Comparison of ENCODE assay signal across 8 mouse cellular contexts in the genomic region with DNA sequence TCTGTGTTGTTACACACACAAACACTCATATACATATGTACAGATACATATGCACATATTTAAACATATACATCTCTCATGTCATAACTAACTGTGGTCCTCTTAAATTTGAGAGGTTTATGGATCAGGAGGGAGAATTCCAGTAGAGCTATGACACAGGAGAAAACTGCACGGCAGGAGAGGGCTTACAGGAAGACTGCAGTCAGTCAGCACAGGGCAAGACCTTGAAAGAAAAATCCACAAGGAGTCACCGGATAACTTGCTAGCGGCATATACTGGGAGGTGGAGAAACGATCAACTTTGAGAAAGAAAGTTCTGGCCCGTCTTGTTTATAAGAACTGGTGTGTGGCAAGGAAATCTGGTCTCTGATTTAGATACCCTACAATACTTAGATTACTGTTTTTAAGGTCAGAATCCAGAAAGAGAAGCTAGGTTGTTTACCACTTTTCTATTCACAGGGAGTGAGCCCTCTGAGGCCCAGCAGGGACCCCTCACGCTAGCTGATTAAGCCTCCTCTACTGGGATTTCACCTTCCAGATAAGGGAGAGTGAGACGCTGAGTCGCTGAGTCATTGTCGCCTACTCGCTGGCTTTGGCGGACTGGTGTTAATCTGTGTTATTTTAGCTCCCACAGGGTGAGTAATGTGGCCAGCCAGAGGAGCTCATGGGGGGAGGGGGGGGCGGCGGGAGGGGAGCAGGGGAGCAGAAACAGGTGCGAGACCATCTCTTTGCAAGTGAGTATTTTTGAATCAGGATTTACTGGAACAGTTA. TPM values are rescaled to one million over a fixed set of nuclear protein-coding genes. Genes with fewer than 3 reads are reported as not detected.
DNase-seq lines count a peak whose midpoint lies in the region; ATAC-seq and TF ChIP-seq lines count a peak whose summit lies in the region.

No protein-coding gene starts in this region.

- peak overlapping the region; percentile 38 for H3K27ac ChIP-seq in midbrain, embryonic 10.5 days (replicated peaks)
- H3K27ac ChIP-seq in midbrain, embryonic 13.5 days: no peak overlapping the region
- no peak overlapping the region for H3K27ac ChIP-seq in kidney, adult 2 months (ENCODE audit: insufficient read depth, low read depth, low read length)
- H3K27ac ChIP-seq in liver, embryonic 14.5 days: no peak overlapping the region
- H3K27ac ChIP-seq in thymus, adult 2 months (ENCODE audit: control insufficient read depth, insufficient read depth, low read length): no peak overlapping the region

- H3K27me3 ChIP-seq in midbrain, embryonic 10.5 days (ENCODE audit: low read depth, poor library complexity, severe bottlenecking): no peaks in the 10 kb centered on the region
- H3K27me3 ChIP-seq in midbrain, embryonic 13.5 days: no peaks in the 10 kb centered on the region
- H3K27me3 ChIP-seq in kidney, adult 2 months (replicated peaks; ENCODE audit: control insufficient read depth, insufficient read depth, low read length): no peaks in the 10 kb centered on the region
- H3K27me3 ChIP-seq in liver, embryonic 14.5 days (ENCODE audit: control insufficient read depth, insufficient read depth, low read length): no peaks in the 10 kb centered on the region
- no peaks in the 10 kb centered on the region for H3K27me3 ChIP-seq in thymus, adult 2 months (ENCODE audit: control insufficient read depth, insufficient read depth, low read length)

- TF ChIP-seq EP300 in liver, embryonic 14.5 days (IDR thresholded peaks at IDR 0.05; ENCODE audit: low read depth): 0 out of 2 replicates have a peak, but pooled peaks have one; percentile 25

- H3K9me3 ChIP-seq in midbrain, embryonic 10.5 days (replicated peaks): no peaks in the 10 kb centered on the region
- no peaks in the 10 kb centered on the region for H3K9me3 ChIP-seq in midbrain, embryonic 13.5 days
- no peaks in the 10 kb centered on the region for H3K9me3 ChIP-seq in liver, embryonic 14.5 days (ENCODE audit: control insufficient read depth, low read length)

- peak; percentile 34 for DNase-seq in midbrain, embryonic 10.5 days (ENCODE audit: low spot score)
- peak; percentile 50 for DNase-seq in c-Kit-positive CD71-positive TER-119-negative erythroid progenitor cells, embryonic 14.5 days (ENCODE audit: low read depth)
- peak; percentile 97 for DNase-seq in heart, adult 11 months
- DNase-seq in kidney, adult 2 months: peak; percentile 40
- peak; percentile 41 to 56 (median 50) for DNase-seq in liver, embryonic 14.5 days (ENCODE audit: low read depth in 3 of 3, low spot score in 3 of 3)
- peak; percentile 48 for DNase-seq in retina, postnatal 1 day
- no peak for DNase-seq in thymus, adult 2 months

- TF ChIP-seq CTCF in kidney, adult 2 months (conservative IDR thresholded peaks at IDR 0.05; ENCODE audit: insufficient read depth, insufficient read length, low read depth, low read length): no peak
- no peak for TF ChIP-seq CTCF in liver, embryonic 14.5 days (IDR thresholded peaks at IDR 0.05; ENCODE audit: low read depth)
- TF ChIP-seq CTCF in thymus, adult 2 months (IDR thresholded peaks at IDR 0.05; ENCODE audit: borderline replicate concordance, control insufficient read depth, extremely low read depth, insufficient read depth, low read length, poor library complexity): no peak

- H3K9ac ChIP-seq in midbrain, embryonic 13.5 days (replicated peaks): no peak overlapping the region
- H3K9ac ChIP-seq in liver, embryonic 14.5 days (replicated peaks): no peak overlapping the region

- H3K4me1 ChIP-seq in midbrain, embryonic 10.5 days: peaks cover 21% of the 10 kb centered on the region
- peaks cover 17% of the 10 kb centered on the region for H3K4me1 ChIP-seq in midbrain, embryonic 13.5 days (replicated peaks)
- H3K4me1 ChIP-seq in kidney, adult 2 months (ENCODE audit: control insufficient read depth, insufficient read depth, low read length): peaks cover 13% of the 10 kb centered on the region; the same call in 1 of the 2 replicates
- H3K4me1 ChIP-seq in liver, embryonic 14.5 days (replicated peaks; ENCODE audit: control insufficient read depth in 2 of 2, insufficient read depth in 2 of 2, low read length in 1 of 2): peaks cover 5 to 17% of the 10 kb centered on the region in 2 experiments
- H3K4me1 ChIP-seq in thymus, adult 2 months (replicated peaks; ENCODE audit: control insufficient read depth, insufficient read depth, low read length): peaks cover 6% of the 10 kb centered on the region

- no peak overlapping the region for H3K4me2 ChIP-seq in midbrain, embryonic 13.5 days (replicated peaks)
- peak overlapping the region; percentile 41 for H3K4me2 ChIP-seq in liver, embryonic 14.5 days (ENCODE audit: low read depth)

- ATAC-seq in midbrain, embryonic 13.5 days: no peak
- peak; percentile 90 for ATAC-seq in liver, embryonic 14.5 days (ENCODE audit: insufficient read depth)

- no peak for TF ChIP-seq POLR2A in kidney, adult 2 months (IDR thresholded peaks at IDR 0.05; ENCODE audit: low read depth, low read length)
- no peak for TF ChIP-seq POLR2A in thymus, adult 2 months (IDR thresholded peaks at IDR 0.05; ENCODE audit: control insufficient read depth, extremely low read depth, insufficient read depth, low read length, poor library complexity)

- H3K4me3 ChIP-seq in midbrain, embryonic 10.5 days: peak overlapping the region; percentile 27
- no peak overlapping the region for H3K4me3 ChIP-seq in midbrain, embryonic 13.5 days (replicated peaks)
- H3K4me3 ChIP-seq in kidney, adult 2 months (ENCODE audit: insufficient read depth, low read depth, low read length): no peak overlapping the region
- H3K4me3 ChIP-seq in liver, embryonic 14.5 days (ENCODE audit: insufficient read depth in 1 of 2, low read depth in 2 of 2, low read length in 2 of 2): no peak overlapping the region
- H3K4me3 ChIP-seq in thymus, adult 2 months (ENCODE audit: control insufficient read depth, insufficient read depth, low read length): no peak overlapping the region

- H3K36me3 ChIP-seq in midbrain, embryonic 10.5 days: no peaks in the 10 kb centered on the region
- no peaks in the 10 kb centered on the region for H3K36me3 ChIP-seq in midbrain, embryonic 13.5 days
- no peaks in the 10 kb centered on the region for H3K36me3 ChIP-seq in kidney, adult 2 months (ENCODE audit: control insufficient read depth, insufficient read depth, low read length)
- H3K36me3 ChIP-seq in liver, embryonic 14.5 days (replicated peaks; ENCODE audit: control insufficient read depth, insufficient read depth, low read depth): no peaks in the 10 kb centered on the region
- no peaks in the 10 kb centered on the region for H3K36me3 ChIP-seq in thymus, adult 2 months (ENCODE audit: control insufficient read depth, insufficient read depth, low read length)

- 7% methylated on average over 14 of the region's 14 CpGs for WGBS in midbrain, embryonic 10.5 days
- 9% methylated on average over 14 of the region's 14 CpGs for WGBS in midbrain, embryonic 13.5 days
- WGBS in kidney, adult 2 months: 14% methylated on average over 14 of the region's 14 CpGs
- 6% methylated on average over 14 of the region's 14 CpGs for WGBS in liver, embryonic 14.5 days (ENCODE audit: insufficient replicate concordance)
- 22% methylated on average over 14 of the region's 14 CpGs for WGBS in thymus, adult 2 months

RNA-seq across cellular contexts. Expression of gene Pdk4, which starts 53.6 kb away (rescaled TPM):
- 0.23 and 0.83 TPM in 2 replicates for polyA plus RNA-seq in midbrain, embryonic 10.5 days (2016; fragmentation: Nextera tagmentation; extraction: Ambion mirVana)
- polyA plus RNA-seq in midbrain, embryonic 13.5 days (2015; fragmentation: Nextera tagmentation; extraction: Ambion mirVana): 0.78 and 0.95 TPM in 2 replicates
- polyA plus RNA-seq in kidney, adult 2 months (2012; rRNA removed): 22.3 and 30.0 TPM in 2 replicates
- 0.39 and 0.59 TPM in 2 replicates for polyA plus RNA-seq in liver, embryonic 14.5 days (2012; rRNA removed)
- polyA plus RNA-seq in liver, embryonic 14.5 days (2014; fragmentation: Nextera tagmentation; extraction: Ambion mirVana): 0.67 and 1.4 TPM in 2 replicates
- polyA plus RNA-seq in thymus, adult 2 months (2012; rRNA removed): 26.1 and 28.6 TPM in 2 replicates

RNA-seq across cellular contexts. Expression of gene Asb4, which starts 59.3 kb away (rescaled TPM):
- polyA plus RNA-seq in midbrain, embryonic 10.5 days (2016; fragmentation: Nextera tagmentation; extraction: Ambion mirVana): 25.3 and 25.7 TPM in 2 replicates
- polyA plus RNA-seq in midbrain, embryonic 13.5 days (2015; fragmentation: Nextera tagmentation; extraction: Ambion mirVana): 17.6 and 18.6 TPM in 2 replicates
- 0.42 and 0.69 TPM in 2 replicates for polyA plus RNA-seq in kidney, adult 2 months (2012; rRNA removed)
- polyA plus RNA-seq in liver, embryonic 14.5 days (2012; rRNA removed): 2.9 and 4.0 TPM in 2 replicates
- polyA plus RNA-seq in liver, embryonic 14.5 days (2014; fragmentation: Nextera tagmentation; extraction: Ambion mirVana): 5.6 and 6.1 TPM in 2 replicates
- 0.34 and 0.61 TPM in 2 replicates for polyA plus RNA-seq in thymus, adult 2 months (2012; rRNA removed)
